8 mouse cellular contexts compared by ENCODE assay signal in genomic region chr17:83277948-83278924, GRCm38 (mm10).
DNase-seq lines count a peak whose midpoint lies in the region; ATAC-seq and TF ChIP-seq lines count a peak whose summit lies in the region.

No protein-coding gene starts in this region.

- no peaks in the 10 kb centered on the region for H3K36me3 ChIP-seq in forebrain, embryonic 16.5 days (ENCODE audit: control insufficient read depth, insufficient read depth)
- H3K36me3 ChIP-seq in liver, postnatal 0 days (replicated peaks; ENCODE audit: insufficient read depth, low read length), result no peaks in the 10 kb centered on the region
- H3K36me3 ChIP-seq in splenic B cell, adult 2 months (ENCODE audit: control insufficient read depth, insufficient read depth, low read length, poor library complexity, severe bottlenecking), result no peaks in the 10 kb centered on the region

- H3K27ac ChIP-seq in forebrain, embryonic 16.5 days (ENCODE audit: low read length), result 0 out of 2 replicates have a peak overlapping the region, but pooled peaks have one; percentile 12
- peak overlapping the region; percentile 96 for H3K27ac ChIP-seq in liver, postnatal 0 days (ENCODE audit: low read depth)

- peaks cover 10% of the 10 kb centered on the region for H3K4me1 ChIP-seq in lung, adult 2 months (ENCODE audit: control insufficient read depth, insufficient read depth, low read length)
- H3K4me1 ChIP-seq in forebrain, embryonic 16.5 days (replicated peaks; ENCODE audit: control insufficient read depth, insufficient read depth, low read length), result peaks cover 18% of the 10 kb centered on the region
- peaks cover 44% of the 10 kb centered on the region for H3K4me1 ChIP-seq in liver, postnatal 0 days (ENCODE audit: insufficient read depth)

- TF ChIP-seq POLR2A in lung, adult 2 months (IDR thresholded peaks at IDR 0.05; ENCODE audit: borderline replicate concordance, extremely low read depth, low read depth, low read length), result no peak

- peak overlapping the region; percentile 9 for H3K4me2 ChIP-seq in forebrain, embryonic 16.5 days (ENCODE audit: low read length)
- H3K4me2 ChIP-seq in liver, postnatal 0 days (ENCODE audit: low read depth, low read length), result peak overlapping the region; percentile 85

- 0 out of 2 replicates have a peak, but pooled peaks cover 2% of the 10 kb centered on the region for H3K27me3 ChIP-seq in forebrain, embryonic 16.5 days (replicated peaks; ENCODE audit: control insufficient read depth, insufficient read depth, low read length)
- 0 out of 2 replicates have a peak, but pooled peaks cover 3% of the 10 kb centered on the region for H3K27me3 ChIP-seq in liver, postnatal 0 days (ENCODE audit: insufficient read depth, low read length)
- H3K27me3 ChIP-seq in splenic B cell, adult 2 months (ENCODE audit: control insufficient read depth, insufficient read depth, low read length, poor library complexity, severe bottlenecking), result no peaks in the 10 kb centered on the region

- no peak overlapping the region; the same call in 1 of the 2 replicates for H3K9ac ChIP-seq in forebrain, embryonic 16.5 days (replicated peaks; ENCODE audit: low read depth, low read length)
- peak overlapping the region; percentile 31; the same call in 1 of the 2 replicates for H3K9ac ChIP-seq in liver, postnatal 0 days (replicated peaks)

- no peak for DNase-seq in lung, adult 2 months
- no peak for DNase-seq in lung, postnatal 4 days
- DNase-seq in liver, postnatal 0 days, result no peak
- DNase-seq in splenic B cell, adult 2 months (ENCODE audit: low read depth, low spot score), result peak; percentile 78
- no peak for DNase-seq in left cerebral cortex, adult 8-10 months (ENCODE audit: low spot score in 2 of 2)
- DNase-seq in layer of hippocampus, adult 9-10 months (ENCODE audit: low spot score), result no peak

- TF ChIP-seq CTCF in lung, adult 2 months (IDR thresholded peaks at IDR 0.05; ENCODE audit: insufficient read depth, low read length), result no peak
- no peak for TF ChIP-seq CTCF in liver, postnatal 0 days (IDR thresholded peaks at IDR 0.05; ENCODE audit: low read depth)

- no peaks in the 10 kb centered on the region for H3K9me3 ChIP-seq in forebrain, embryonic 16.5 days (ENCODE audit: control insufficient read depth, low read length)
- H3K9me3 ChIP-seq in liver, postnatal 0 days (ENCODE audit: low read length), result no peaks in the 10 kb centered on the region

- no peak for ATAC-seq in forebrain, embryonic 16.5 days
- no peak for ATAC-seq in liver, postnatal 0 days
- no peak for ATAC-seq in cerebellum, adult (ENCODE audit: insufficient number of reproducible peaks, low FRiP score, low TSS enrichment)

- no peak for TF ChIP-seq EP300 in liver, postnatal 0 days (IDR thresholded peaks at IDR 0.05; ENCODE audit: low read depth)

- WGBS in lung, adult 2 months, result 64% methylated on average over 14 of the region's 14 CpGs
- WGBS in forebrain, embryonic 16.5 days, result 72% methylated on average over 14 of the region's 14 CpGs
- WGBS in liver, postnatal 0 days (ENCODE audit: insufficient replicate concordance), result 38% methylated on average over 14 of the region's 14 CpGs

- H3K4me3 ChIP-seq in lung, adult 2 months (replicated peaks; ENCODE audit: extremely low read depth, low read depth, low read length), result peak overlapping the region; percentile 10
- H3K4me3 ChIP-seq in forebrain, embryonic 16.5 days (replicated peaks; ENCODE audit: low read length), result no peak overlapping the region
- peak overlapping the region; percentile 28 for H3K4me3 ChIP-seq in liver, postnatal 0 days (ENCODE audit: low read depth, low read length)
